Mouse (Mus musculus) splenic B cell, adult 2 months (primary cell): Measurements from ENCODE around the gene Rps18.
"Not testable (repeated sequence)": the region's sequence is repeated elsewhere in the genome, so short reads cannot be mapped to it uniquely, and the experiment has no call there.

ENCODE experiments used
- DNase-seq: peaks from one replicate; pipeline ENCODE4 v3.0.0-alpha.2; 2011; ENCODE audit warnings: low read depth, low spot score
- H3K27me3 ChIP-seq: 2 replicates; pipeline ENCODE4 v1.6.1; 2012; ENCODE audit warnings: mild to moderate bottlenecking, low read length, moderate library complexity, mixed read lengths; ENCODE audit not compliant: control insufficient read depth, poor library complexity, insufficient read depth, severe bottlenecking
- H3K36me3 ChIP-seq: 2 replicates; pipeline ENCODE4 v1.6.1; 2012; ENCODE audit warnings: mild to moderate bottlenecking, low read length, moderate library complexity, mixed read lengths; ENCODE audit not compliant: control insufficient read depth, poor library complexity, insufficient read depth, severe bottlenecking

The Rps18 gene

DNA sequence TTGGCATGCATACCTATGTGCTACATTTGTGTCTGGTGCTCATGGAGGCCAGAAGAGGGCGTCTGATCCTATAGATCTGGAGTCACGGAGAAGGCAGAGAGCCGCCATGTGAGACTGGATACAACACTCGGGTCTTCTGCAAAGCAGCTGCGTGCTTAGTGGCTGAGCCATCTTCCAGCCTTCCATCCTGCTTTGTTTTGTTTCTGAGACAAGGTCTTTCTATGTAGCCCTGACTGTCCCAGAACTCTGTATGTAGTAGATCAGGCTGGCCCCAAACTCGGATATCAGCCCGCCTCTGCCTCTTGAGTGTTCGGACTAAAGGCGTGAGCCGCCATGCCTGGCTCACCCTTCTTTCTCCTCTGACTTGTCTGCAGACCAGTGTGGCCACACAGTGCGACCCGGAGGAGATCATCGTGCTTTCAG, 40.8 kb downstream of the Rps18 start:
- no peak for DNase-seq
- Histone ChIP-seq H3K36me3 (peaks cover 14% of the 10 kb centered on the region), H3K27me3 (no peaks in the 10 kb centered on the region)

DNA sequence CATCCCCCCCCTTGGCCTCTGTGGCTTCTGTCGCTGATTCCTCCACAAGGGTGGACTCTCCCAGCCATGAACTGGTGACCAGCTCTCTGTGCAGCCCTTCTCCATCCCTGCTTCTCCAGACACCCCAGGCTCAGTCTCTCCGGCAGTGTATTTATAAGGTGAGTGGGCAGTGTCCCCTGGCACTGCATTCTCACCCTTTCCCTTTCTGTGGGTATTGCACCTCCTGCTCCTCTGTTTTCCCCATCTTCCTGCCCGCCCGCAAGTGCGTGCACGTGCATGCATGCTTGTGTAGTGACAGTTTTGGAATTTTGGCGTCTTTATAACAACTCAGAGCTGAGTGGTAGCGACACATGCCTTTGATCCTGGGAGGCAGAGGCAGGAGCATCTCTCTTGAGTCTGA, 41.9 kb downstream of the Rps18 start:
- DNase-seq: no peak
- Histone ChIP-seq H3K36me3 (peaks cover 14% of the 10 kb centered on the region), H3K27me3 (no peaks in the 10 kb centered on the region)

DNA sequence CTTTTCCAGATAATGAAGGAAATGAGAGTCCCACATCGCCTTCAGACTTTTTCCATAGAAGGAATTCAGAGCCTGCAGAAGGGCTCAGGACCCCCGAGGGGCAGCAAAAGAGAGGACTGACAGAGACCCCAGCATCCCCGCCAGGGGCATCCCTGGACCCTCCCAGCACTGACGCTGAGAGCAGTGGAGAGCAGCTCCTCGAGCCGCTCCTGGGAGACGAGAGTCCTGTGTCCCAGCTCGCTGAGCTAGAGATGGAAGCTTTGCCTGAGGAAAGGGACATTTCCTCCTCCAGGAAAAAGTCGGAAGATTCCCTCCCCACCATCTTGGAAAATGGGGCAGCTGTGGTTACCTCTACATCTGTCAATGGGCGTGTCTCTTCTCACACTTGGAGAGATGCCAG, 42.5 kb downstream of the Rps18 start:
- H3K27me3 ChIP-seq: no peaks in the 10 kb centered on the region
- H3K36me3 ChIP-seq: peaks cover 14% of the 10 kb centered on the region
- no peak for DNase-seq

DNA sequence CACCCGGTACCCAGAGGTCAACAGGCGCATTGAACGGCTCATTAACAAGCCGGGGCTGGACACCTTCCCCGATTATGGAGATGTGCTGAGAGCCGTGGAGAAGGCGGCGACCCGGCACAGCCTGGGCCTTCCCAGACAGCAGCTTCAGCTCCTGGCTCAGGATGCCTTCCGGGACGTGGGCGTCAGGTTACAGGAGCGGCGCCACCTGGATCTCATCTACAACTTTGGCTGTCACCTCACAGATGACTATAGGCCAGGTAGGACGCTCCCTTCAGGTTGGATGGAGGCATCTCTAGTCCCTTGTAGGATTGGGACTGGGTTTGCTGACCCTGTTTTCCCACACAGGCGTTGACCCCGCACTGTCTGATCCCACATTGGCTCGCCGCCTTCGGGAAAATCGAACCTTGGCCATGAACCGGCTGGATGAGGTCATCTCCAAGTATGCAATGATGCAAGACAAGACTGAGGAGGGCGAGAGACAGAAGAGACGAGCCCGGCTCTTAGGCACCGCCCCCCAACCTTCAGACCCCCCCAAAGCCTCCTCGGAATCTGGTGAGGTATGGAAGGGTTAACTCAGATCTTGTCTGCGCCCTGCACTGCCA, 43.9 kb downstream of the Rps18 start:
- DNase-seq: no peak
- H3K36me3 ChIP-seq: peaks cover 14% of the 10 kb centered on the region
- no peaks in the 10 kb centered on the region for H3K27me3 ChIP-seq

- Histone ChIP-seq H3K36me3 (peaks cover 14% of the 10 kb centered on the region), H3K27me3 (no peaks in the 10 kb centered on the region)
- DNase-seq: no peak
Observed at GRCm38 (mm10) chr17:33911052-33911812, 44.6 kb downstream of the Rps18 start.

GRCm38 (mm10) chr17:33910346-33911051, 45.3 kb downstream of the Rps18 start:
- H3K36me3 ChIP-seq: peaks cover 14% of the 10 kb centered on the region
- DNase-seq: peak; percentile 74
- H3K27me3 ChIP-seq: no peaks in the 10 kb centered on the region

DNA sequence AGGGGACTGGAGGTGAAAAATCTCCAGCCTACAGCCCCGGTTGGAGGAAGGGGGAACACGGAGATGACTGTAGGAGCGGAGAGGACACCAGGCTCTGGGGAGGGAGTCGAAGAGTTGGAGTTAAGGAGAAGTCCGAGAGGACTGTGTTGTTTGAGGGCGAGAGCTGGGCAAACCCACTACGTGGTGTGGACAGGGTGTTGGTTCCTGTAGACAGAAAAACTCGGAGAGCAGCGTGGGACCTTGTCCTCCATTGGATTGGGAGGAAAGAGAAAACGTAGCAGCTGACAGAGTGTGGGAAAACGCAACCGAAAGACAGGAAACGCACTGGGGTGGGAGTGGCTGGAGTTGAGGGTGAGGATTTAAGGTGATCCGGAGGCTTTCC, 45.9 kb downstream of the Rps18 start:
- Histone ChIP-seq H3K36me3 (peaks cover 14% of the 10 kb centered on the region), H3K27me3 (no peaks in the 10 kb centered on the region)
- peak; percentile 37 for DNase-seq

DNA sequence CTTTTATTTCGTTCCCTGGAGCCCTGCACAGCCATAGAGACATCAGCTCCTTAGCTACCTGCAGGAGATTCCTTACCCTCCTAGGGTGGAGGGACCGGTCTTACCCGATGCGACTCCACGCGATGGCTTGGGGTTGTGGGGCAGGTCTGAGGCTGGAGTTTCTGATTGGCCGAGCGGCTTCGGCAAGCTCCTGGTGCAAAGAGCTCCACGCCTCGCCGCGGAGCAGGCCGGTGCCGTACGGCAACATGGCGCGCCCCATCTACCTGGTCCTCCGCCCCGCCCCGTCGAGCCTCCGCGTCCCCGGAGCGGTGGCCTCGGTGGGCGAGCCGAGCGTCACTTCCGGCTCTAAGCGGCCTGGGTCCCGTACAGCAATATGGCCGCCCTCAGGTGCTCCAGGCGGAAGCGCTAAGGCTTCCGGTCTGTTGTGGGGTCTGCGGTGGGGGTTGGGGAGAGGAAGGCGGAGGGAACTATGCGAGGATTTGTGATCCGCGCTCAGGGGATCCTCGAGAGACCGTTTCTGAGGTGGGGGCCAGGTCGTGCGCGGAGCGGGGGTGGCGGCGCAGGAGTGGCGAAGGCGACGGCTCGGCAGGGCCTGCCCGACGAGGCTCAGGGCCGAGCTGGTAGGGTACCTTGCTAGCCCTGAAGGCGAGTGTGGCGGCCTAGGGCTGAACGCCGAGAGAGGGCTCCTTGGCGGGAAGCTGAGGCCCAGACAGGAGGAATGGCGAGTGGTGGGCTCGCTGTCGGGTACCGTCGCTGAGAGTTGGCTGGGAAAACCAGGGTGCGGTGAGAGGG, 46.5 kb downstream of the Rps18 start, which contains the start of gene Daxx:
TSS of gene Daxx (plus strand) at position 338 of the 792 bp plus-strand sequence.
- Histone ChIP-seq H3K27me3 (no peaks in the 10 kb centered on the region), H3K36me3 (peaks cover 13% of the 10 kb centered on the region)
- peak; percentile 98 for DNase-seq

- peak; percentile 38 for DNase-seq
- Histone ChIP-seq H3K27me3 (no peaks in the 10 kb centered on the region), H3K36me3 (peaks cover 7% of the 10 kb centered on the region)
Observed at GRCm38 (mm10) chr17:33908331-33909076, 47.3 kb downstream of the Rps18 start.

GRCm38 (mm10) chr17:33904835-33905234, 51.0 kb downstream of the Rps18 start, which contains the start of gene Platr17:
Platr17 (plus strand) TSS chr17:33905135.
- not testable (repeated sequence) for H3K36me3 ChIP-seq, DNase-seq, H3K27me3 ChIP-seq

- H3K27me3 ChIP-seq, H3K36me3 ChIP-seq, DNase-seq: not testable (repeated sequence)
Observed at GRCm38 (mm10) chr17:33903911-33904651, 51.7 kb downstream of the Rps18 start.

GRCm38 (mm10) chr17:33902491-33902890, 53.3 kb downstream of the Rps18 start:
- peak; percentile 40 for DNase-seq
- no peaks in the 10 kb centered on the region for H3K36me3 ChIP-seq

GRCm38 (mm10) chr17:33902079-33902478, 53.7 kb downstream of the Rps18 start:
- H3K27me3 ChIP-seq: no peaks in the 10 kb centered on the region
- no peaks in the 10 kb centered on the region for H3K36me3 ChIP-seq
- DNase-seq: no peak

More at GRCm38 (mm10) chr17:33902491-33902890, 53.3 kb downstream of the Rps18 start:
- H3K27me3 ChIP-seq: no peaks in the 10 kb centered on the region
